Mouse (Mus musculus) testis, postnatal 10 days (tissue): ENCODE measurements around the gene Pdp2.
"Not testable (repeated sequence)": the region's sequence is repeated elsewhere in the genome, so short reads cannot be mapped to it uniquely, and the experiment has no call there.

Experiments
- DNase-seq: peaks from one replicate; pipeline ENCODE4 v3.0.0; 2021; ENCODE audit warnings: low spot score

Gene Pdp2

DNA sequence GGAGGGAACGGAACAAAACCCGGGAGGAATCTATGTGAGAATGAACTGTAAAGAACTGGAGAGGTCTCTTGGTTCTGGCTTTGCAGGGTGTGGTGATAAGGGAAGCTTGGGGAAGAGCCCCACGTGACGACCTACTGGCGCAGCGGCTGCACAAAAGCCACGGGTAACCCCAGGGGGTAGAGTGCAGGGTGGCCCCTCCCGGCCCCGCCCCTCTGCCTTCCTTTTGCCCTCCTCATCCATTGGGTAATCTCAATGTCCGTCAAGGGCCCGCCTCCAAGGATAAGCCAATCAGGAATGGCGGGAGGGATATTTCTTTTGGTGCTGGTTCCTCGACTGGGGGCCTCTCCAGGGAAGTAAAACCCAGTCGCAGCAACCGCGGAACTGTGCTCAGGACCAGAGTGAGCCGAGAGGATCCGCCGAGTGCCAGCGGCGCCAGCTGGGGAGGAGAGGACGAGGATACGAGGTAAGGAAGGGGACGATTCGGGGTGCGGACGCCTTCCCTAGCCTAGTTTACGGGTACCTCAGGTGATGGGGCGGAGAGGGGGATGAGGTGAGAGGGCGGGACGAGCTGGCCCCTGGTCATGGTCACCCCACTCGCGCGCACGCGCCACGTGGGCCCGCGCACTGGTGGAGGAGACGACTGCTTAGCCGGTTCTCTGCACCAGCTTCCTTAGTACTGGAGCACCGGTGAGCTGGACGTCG is at the start of gene Pdp2:
TSS of gene Pdp2 (plus strand) at position 319 of the 702 bp plus-strand sequence.
- DNase-seq: peak; percentile 88

DNA sequence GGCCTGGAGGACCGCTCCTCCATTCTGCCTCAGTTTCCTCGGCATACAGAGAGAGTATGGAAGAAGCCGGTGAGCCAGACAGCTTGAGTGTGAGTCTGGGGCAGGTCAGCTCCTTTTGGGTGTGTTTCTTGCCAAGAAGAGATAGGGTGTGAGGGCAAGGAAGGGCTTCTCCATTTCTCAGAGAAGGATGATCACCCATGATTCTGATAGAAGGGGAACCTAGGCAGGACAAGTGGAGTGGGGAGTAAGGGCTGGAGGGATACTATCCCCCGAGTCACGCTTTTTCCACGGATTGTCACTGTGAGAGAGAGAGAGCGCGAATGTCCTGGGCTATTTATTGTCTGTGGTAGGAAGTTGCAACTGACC is 49.8 kb upstream of the Pdp2 start:
- no peak for DNase-seq

DNA sequence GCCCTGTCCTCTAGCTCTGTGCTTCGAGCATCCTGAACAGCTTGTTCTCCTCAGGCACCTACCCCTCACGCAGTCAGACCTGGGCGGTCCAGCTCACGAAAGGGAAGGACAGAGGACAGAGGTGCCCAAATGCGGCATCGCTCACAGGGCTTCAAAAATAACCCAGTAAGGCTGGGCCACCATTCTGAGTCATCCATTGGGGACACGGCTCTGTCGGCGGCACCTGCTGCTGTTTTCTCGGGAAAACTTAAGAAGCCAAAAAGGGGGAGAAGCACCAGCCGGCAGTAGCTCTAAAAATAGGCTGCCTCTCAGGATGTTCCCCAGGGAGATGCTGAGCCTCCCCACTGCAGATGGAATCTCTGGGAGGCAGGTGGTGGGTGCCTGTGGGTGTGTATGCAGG is 49.1 kb upstream of the Pdp2 start:
- DNase-seq: no peak

DNA sequence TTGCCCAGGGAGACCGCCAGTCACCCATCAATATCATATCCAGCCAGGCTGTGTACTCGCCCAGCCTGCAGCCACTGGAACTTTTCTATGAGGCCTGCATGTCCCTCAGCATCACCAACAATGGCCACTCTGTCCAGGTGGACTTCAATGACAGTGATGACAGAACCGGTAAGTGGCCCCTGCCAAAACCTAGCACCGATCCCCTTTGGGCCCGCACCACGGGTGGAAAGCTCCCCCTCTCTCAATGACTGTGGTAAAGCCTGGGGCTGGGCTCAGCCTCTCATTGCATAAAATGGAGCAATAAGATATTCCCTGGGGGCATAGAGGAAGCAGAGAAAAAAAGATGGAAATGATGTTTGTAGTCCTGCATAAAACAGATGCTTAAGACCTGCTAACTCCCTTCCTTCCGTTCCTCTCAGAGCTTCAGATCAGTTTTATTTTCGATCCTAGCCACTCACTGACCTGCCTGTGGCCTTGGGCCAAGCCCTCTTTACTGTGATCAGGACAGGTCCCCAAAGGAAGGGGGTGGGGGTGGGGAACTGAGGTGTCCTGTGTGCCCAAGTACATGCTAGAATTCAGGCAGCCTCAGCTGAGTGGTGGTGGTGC is 47.7 kb upstream of the Pdp2 start:
- no peak for DNase-seq

- DNase-seq: no peak
These were observed 36.1 kb upstream of the Pdp2 start for GRCm38 (mm10) chr8:104555191-104555590.

DNA sequence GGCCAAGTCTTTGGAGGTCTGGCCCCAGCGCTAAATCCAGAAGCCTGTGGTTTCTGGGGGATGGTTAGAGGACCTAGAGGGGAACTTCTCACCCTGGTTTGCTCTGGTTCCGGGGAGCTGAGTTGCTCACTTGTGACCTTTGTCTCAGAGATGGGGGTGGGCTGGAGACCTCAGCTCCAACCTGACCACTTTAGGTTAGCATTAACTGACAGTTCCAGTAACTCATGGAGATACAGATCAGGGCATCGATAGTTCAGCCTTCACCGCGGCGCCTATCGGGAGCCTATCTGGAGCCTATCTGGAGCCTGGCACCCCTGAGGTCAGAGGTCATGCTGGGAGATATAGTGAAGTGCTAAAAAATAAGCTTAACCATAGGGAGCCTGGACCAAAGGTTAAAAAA is 34.0 kb upstream of the Pdp2 start:
- DNase-seq: no peak

DNA sequence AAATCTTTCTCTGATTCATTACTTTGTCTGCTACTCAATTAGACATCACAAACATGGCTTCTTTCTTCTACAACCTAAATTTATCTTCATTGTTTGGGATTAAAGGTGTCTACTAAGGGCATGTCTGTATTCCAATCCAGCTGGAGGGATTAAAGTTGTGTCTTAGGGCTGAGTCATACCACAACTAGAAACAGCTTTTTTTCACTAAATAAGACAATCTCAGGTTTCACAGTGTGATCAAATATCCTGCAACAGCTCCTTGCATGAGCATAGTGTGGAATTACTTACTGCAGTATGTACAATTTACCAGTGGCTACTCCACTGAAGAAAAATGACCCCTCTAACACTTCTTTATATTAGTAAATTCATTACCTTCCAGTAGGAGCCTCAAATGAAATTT is 30.5 kb upstream of the Pdp2 start:
- DNase-seq: no peak

GRCm38 (mm10) chr8:104564633-104565456 is 26.4 kb upstream of the Pdp2 start:
- DNase-seq: peak; percentile 91

DNA sequence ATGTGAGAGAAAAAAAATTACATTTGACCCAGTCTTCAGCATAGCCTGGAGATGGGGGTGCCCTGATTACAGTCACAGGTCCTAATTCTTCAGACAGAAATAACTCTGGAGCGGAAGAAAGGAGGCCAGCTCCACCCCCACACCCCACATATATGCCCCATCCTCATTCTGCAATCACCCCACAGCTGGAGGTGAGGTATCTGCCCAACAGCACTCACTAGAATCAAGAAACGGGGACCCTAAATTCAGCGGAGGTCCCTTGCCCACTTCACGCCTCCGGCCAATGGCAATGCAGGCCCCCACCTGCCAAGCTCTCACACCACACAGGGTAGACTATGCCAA is 25.8 kb upstream of the Pdp2 start:
- no peak for DNase-seq

DNA sequence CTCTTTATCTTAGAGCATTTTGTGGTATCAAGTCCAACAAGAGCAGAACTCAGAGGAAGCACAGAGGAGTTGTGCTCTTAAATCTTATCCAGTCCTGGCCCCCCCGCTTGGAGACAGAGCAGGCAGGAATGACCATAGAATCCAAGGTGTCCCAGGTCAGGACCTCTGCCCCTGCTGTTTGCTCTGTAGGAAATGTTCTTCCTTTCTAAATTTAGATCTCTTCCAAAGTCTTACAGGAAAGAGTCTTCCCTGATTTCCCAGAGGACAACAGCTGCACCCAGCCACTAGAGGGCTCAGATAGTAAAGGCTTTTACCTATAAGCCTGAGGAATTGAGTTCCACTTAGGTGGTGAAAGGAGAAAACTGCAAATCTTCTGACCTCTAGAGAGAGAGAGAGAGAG is 21.7 kb upstream of the Pdp2 start:
- DNase-seq: peak; percentile 47

DNA sequence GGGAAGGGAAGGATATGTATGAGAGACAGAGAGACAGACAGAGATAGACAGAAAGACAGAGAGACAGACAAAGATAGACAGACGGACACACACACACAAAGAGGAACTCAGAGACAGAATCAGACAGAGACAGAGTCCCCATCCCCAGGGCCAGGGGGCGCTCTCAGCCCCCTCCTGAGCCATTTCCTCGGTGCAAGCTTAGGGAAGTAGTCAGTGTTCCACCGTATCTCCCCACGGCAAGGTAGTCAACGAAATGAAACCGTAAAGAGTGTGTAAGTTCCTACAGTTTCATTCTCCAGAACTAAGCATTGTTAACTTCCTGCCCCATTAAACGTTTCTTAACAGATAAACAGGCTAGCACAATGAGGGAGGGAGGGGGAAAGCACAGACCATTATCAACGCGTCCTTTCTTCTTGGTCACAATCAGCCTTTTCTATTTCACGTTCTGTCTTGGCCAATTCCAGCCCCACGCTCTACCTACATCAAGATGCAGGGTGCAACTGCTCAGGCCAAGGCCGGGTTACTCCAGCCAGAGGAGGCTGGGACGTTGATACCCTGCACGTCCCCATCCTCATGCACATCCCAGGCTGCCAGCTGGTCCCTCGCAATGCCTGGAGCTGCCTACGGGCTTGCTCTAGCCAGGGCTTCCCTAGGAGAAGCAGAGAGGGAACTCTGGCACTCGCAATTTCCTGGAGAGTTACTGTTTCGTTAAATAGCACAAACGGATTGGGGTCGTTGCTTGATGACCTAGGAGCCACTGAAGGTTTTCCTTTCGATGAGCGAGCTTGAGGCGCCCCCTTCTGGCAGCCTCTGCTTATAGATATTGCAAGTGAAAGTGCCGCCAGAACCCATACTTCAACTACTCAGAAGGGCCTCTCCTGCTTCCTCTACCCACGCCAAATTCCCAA is 20.6 kb upstream of the Pdp2 start:
- peak; percentile 92 for DNase-seq

- no peak for DNase-seq
These were observed 14.4 kb upstream of the Pdp2 start for GRCm38 (mm10) chr8:104576820-104577219.

- DNase-seq: not testable (repeated sequence)
These were observed 13.6 kb upstream of the Pdp2 start for GRCm38 (mm10) chr8:104577606-104578005.

DNA sequence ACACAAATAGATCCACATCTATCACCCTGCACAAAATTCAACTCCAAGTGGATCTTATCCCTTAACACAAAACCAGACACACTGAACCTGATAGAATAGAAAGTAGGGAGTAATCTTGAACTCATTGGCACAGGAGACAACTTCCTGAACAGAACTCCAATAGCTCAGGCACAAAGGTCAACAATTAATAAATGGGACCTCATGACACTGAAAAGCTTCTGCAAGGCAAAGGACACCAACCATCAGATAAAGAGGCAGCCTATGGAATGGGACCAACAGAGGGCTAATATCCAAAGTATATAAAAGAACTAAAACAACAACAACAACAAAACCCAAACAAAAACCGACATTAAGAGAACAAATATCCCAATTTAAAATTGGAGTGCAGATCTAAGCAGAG is 6.7 kb upstream of the Pdp2 start:
- no peak for DNase-seq

GRCm38 (mm10) chr8:104590284-104590683 is 967 bp upstream of the Pdp2 start:
- no peak for DNase-seq

DNA sequence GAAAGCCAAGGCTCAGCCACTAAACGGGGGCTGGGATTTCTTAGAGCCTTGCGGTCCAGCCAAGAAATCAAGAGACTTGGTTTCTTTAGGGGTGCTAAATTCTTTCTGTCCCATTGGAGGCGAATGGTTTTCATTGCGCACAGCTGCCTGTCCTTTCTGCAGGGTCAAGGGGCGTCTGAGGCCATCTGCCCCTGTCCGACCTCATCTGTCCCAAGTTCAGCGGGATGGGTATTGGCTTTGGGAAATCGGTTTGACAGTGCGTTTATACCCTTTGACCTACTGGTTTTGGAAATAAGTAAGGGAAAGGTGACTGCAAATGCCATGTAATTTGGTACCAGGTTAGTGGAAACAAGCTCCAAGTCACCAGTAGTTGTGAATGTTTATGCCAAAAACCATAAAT is 605 bp downstream of the Pdp2 start:
- DNase-seq: no peak

- no peak for DNase-seq
These were observed 1.3 kb downstream of the Pdp2 start for GRCm38 (mm10) chr8:104592566-104592965.

DNA sequence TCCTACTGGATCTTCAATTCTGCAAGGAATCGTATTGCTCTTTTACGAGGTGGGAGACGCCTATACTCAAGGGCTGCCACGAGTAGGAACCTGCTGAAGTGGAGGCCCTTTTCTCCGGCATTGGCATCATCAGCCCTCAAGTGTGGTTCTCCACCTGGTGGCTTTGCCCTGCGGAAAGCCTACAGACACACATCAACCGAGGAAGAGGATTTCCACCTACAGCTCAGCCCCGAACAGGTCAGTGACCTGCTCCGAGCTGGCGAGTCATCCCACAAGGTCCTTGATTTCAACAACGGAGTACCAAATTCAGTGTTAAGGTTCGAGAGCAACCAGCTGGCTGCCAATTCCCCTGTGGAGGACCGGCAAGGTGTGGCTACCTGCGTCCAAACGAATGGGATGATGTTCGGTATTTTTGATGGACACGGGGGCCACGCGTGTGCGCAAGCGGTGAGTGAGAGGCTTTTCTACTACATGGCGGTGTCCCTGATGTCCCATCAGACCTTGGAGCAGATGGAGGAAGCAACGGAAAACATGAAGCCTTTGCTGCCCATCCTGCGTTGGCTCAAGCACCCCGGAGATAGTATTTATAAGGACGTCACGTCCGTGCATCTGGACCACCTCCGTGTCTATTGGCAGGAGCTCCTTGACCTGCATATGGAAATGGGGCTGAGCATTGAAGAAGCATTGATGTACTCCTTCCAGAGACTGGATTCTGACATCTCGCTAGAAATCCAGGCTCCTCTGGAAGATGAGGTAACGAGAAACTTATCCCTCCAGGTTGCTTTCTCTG is 2.5 kb downstream of the Pdp2 start:
- no peak for DNase-seq

DNA sequence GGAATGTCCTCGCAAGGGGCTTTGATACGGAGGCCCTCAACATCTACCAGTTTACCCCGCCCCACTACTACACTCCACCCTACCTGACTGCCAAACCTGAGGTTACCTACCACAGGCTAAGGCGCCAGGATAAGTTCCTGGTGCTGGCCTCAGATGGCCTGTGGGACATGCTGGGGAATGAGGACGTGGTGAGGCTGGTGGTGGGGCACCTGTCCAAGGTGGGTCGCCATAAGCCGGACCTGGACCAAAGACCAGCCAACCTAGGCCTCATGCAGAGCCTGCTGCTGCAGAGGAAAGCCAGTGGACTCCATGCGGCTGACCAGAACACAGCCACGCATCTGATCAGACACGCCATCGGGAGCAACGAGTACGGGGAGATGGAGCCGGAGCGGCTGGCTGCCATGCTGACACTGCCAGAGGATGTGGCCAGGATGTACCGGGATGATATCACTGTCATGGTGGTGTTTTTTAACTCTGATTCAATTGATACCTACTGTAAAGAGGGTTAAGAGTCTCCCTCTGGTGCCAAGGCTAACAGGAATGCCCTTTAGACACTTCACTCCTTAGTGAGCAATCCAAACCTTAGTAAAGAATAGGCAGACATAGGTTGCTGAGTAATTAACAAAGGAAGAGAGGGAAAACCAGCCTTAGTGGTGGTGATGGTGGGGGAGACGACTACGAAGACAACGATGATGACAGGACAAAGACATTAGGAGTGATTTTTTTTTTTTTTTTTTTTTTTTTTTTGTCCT is 3.5 kb downstream of the Pdp2 start:
- DNase-seq: no peak

GRCm38 (mm10) chr8:104595773-104596536 is 4.7 kb downstream of the Pdp2 start:
- no peak for DNase-seq
